Mouse (Mus musculus): ENCODE data around the gene Ccl3.
A peak's percentile ranks its signal among the peaks of the same experiment; 100 is the strongest.

GRCm38 (mm10) chr11:83632744-83633143 is 16.4 kb downstream of the Ccl3 start:
- TF ChIP-seq CTCF (IDR thresholded peaks at IDR 0.05; ENCODE audit: low read depth) (peak; percentile 53), EP300 (IDR thresholded peaks at IDR 0.05; ENCODE audit: low read depth) (no peak)

Measured in liver, embryonic 14.5 days (tissue).